Mouse (Mus musculus) myocyte (in vitro differentiated cells): ENCODE results near the gene Myog.

Experiments used
- E2F4 ChIP-seq: IDR thresholded peaks from one replicate; pipeline ENCODE4 v1.6.1; 2011; ENCODE audit warnings: mild to moderate bottlenecking, control low read depth, moderate library complexity; ENCODE audit not compliant: insufficient read depth
- MAX ChIP-seq: IDR thresholded peaks from one replicate; pipeline ENCODE4 v1.6.1; 2011; ENCODE audit warnings: low read depth, mild to moderate bottlenecking, control low read depth
- MYOG ChIP-seq, 3 experiments: IDR thresholded peaks; one replicate each; pipeline ENCODE4 v1.6.1; 2011; ENCODE audit warnings: control low read depth in 2 of 3, low read depth in 2 of 3, mild to moderate bottlenecking in 2 of 3; ENCODE audit not compliant: insufficient read length in 2 of 3, control insufficient read depth in 1 of 3, insufficient read depth in 1 of 3
- POLR2A ChIP-seq: IDR thresholded peaks from one replicate; pipeline ENCODE4 v1.6.1; 2011; ENCODE audit warnings: low read depth, mild to moderate bottlenecking, control low read depth, moderate library complexity; ENCODE audit not compliant: insufficient read length
- REST ChIP-seq: IDR thresholded peaks from one replicate; pipeline ENCODE4 v1.6.1; 2011; ENCODE audit warnings: mild to moderate bottlenecking, control low read depth, moderate library complexity; ENCODE audit not compliant: insufficient read depth, insufficient read length
- SRF ChIP-seq: IDR thresholded peaks from one replicate; pipeline ENCODE4 v1.6.1; 2011; ENCODE audit warnings: low read depth; ENCODE audit not compliant: control insufficient read depth, insufficient read length
- USF1 ChIP-seq: IDR thresholded peaks from one replicate; pipeline ENCODE4 v1.6.1; 2011; ENCODE audit warnings: low read depth, mild to moderate bottlenecking, control low read depth, moderate library complexity

GRCm38 (mm10) chr1:134311760-134312159, 22.0 kb downstream of the Myog start:
- TF ChIP-seq E2F4 (no peak), USF1 (no peak), MYOG (IDR thresholded peaks at IDR 0.05; ENCODE audit: control insufficient read depth in 1 of 3, insufficient read depth in 1 of 3, insufficient read length in 2 of 3, low read depth in 2 of 3) (no peak), SRF (no peak), REST (no peak), MAX (no peak), POLR2A (no peak)
